Mouse (Mus musculus): ENCODE measurements around the gene Lbh.

GRCm38 (mm10) chr17:72907777-72908176 lies 10.3 kb upstream of the Lbh start:
- no peak for TF ChIP-seq CTCF (IDR thresholded peaks at IDR 0.05; ENCODE audit: low read depth)
- TF ChIP-seq EP300 (IDR thresholded peaks at IDR 0.05; ENCODE audit: low read depth) = no peak
